Mouse (Mus musculus): Measurements from ENCODE around the gene Olfr346. TPM values are rescaled to one million over a fixed set of nuclear protein-coding genes. Genes with fewer than 3 reads are reported as not detected.

The Olfr346 gene
- total RNA-seq (2022) = not detected

DNA sequence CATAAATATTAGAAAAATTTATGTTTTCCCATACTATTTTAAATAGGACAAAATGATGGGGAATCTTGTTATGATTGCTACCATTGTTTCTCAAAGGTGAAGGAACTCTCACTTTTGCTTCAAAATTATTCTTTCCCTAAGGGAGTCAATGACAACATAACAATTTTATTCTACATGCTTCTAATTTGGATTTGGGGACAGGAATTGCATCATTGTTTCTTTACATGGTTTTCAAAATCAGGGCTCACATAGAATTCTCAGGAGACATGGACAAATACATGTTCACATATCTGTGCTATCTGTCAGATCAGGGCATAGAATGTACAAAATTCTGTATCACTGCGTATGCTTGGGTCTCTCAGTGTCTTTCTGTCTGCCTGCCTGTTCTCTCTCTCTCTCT lies at the start of gene Olfr346:
Gene Olfr346, plus strand, starts transcription at position 301 of the 400 bp plus-strand sequence.
- no peak for DNase-seq (ENCODE audit: low spot score in 2 of 2)

GRCm38 (mm10) chr2:36639741-36640140 lies 45.8 kb upstream of the Olfr346 start, which contains the start of gene Olfr345:
Olfr345 (plus strand) TSS chr2:36640041.
- no peak for DNase-seq (ENCODE audit: low spot score in 2 of 2)

DNA sequence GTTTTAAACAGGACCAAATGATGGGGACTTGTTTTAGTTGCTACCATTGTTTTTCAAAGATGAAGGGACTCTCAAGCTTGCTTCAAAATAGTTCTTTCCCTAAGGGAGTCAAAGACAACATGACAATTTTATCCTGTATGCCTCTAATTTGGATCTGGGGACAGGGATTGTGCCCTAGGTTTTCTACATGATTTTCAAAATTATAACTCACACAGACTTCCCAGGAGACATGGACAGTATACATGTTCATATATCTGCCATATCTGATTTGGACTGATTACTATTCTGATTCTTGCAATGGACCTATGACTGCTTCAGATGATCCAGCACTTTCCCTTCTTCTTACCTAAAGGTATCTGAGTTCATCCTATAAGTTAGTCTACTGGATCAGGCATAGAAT lies 46.0 kb downstream of the Olfr346 start, which contains the start of gene Olfr347:
Gene Olfr347, plus strand, starts transcription at position 301 of the 400 bp plus-strand sequence.
- DNase-seq (ENCODE audit: low spot score in 2 of 2) = no peak

- no peak for DNase-seq (ENCODE audit: low spot score in 2 of 2)
Observed at GRCm38 (mm10) chr2:36736226-36736625, 50.6 kb downstream of the Olfr346 start.

Other genes starting within 250 kb of the Olfr346 start
- not detected for gene Olfr340, start 233.2 kb upstream of the Olfr346 start, total RNA-seq (2022)
- not detected for gene Olfr341, start 203.3 kb upstream of the Olfr346 start, total RNA-seq (2022)
- gene Olfr342, start 160.8 kb upstream of the Olfr346 start, total RNA-seq (2022) = not detected
- not detected for gene Olfr344, start 119.1 kb upstream of the Olfr346 start, total RNA-seq (2022)
- gene Olfr345, start 45.7 kb upstream of the Olfr346 start, total RNA-seq (2022) = not detected
- not detected for gene Olfr347, start 46.1 kb downstream of the Olfr346 start, total RNA-seq (2022)
- not detected for gene Olfr348, start 98.5 kb downstream of the Olfr346 start, total RNA-seq (2022)
- gene Olfr50, start 104.8 kb downstream of the Olfr346 start, total RNA-seq (2022) = not detected
- gene Olfr3, start 131.2 kb downstream of the Olfr346 start, total RNA-seq (2022) = not detected
- gene Olfr350, start 160.5 kb downstream of the Olfr346 start, total RNA-seq (2022) = not detected
- not detected for gene Olfr351, start 176.9 kb downstream of the Olfr346 start, total RNA-seq (2022)
- gene Olfr352, start 182.7 kb downstream of the Olfr346 start, total RNA-seq (2022) = not detected
- not detected for gene Olfr353, start 207.1 kb downstream of the Olfr346 start, total RNA-seq (2022)
- gene Olfr354, start 219.9 kb downstream of the Olfr346 start, total RNA-seq (2022) = not detected
- gene Olfr355, start 243.1 kb downstream of the Olfr346 start, total RNA-seq (2022) = not detected